Mouse (Mus musculus): ENCODE measurements at regions not wholly inside any gene's neighbourhood (a gene's known extent, or its start where the extent isn't known, plus 50 kb on each side); places are given as distances from the start of the nearest gene placed in this dataset.

DNA sequence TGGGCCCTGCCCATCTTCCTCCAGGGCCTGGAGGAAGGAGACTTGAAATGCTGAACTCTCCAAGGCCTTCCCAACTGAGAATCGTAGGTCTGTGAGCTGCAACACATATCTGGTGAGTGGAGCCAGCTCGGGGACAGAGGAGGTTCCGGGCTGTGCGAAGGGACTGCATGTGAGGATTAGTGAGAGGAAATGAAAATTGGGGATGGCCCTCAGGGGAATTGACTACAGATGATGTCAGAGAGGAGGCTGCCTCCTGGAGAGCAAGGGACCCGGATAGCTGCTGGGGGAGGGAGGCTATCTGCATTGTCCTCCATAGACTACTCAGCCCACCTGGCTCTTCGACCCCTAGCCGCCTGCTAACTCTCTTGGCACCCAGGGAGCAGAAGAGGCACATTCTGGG, 65.2 kb downstream of the Efnb1 start:
- TF ChIP-seq CTCF (IDR thresholded peaks at IDR 0.05) (no peak), EP300 (IDR thresholded peaks at IDR 0.05) (no peak)
